In genomic region chr12:89668856-89669255, GRCm38 (mm10) we compare ENCODE assay signal across 15 mouse cellular contexts.
DNase-seq lines count a peak whose midpoint lies in the region; ATAC-seq and TF ChIP-seq lines count a peak whose summit lies in the region.
"Had no signal": no experiment of that assay in that cellular context is flagged by ENCODE, and none has a peak within 500 bp of the region (broad histone marks: within the 10 kb centered on the region; RNA-seq: fewer than 3 reads in every experiment).

No protein-coding gene starts in this region.

- no peak overlapping the region for H3K4me2 ChIP-seq in forebrain, embryonic 16.5 days (ENCODE audit: low read length)
- no peak overlapping the region for H3K4me2 ChIP-seq in midbrain, embryonic 15.5 days
- H3K4me2 ChIP-seq: kidney, embryonic 15.5 days; neural tube, embryonic 15.5 days had no signal

- intact Hi-C loops in left cerebral cortex, adult 2 months (cut with DNase I), result no loop called here

- H3K27me3 ChIP-seq in forebrain, embryonic 16.5 days (replicated peaks; ENCODE audit: control insufficient read depth, insufficient read depth, low read length), result no peaks in the 10 kb centered on the region
- no peaks in the 10 kb centered on the region for H3K27me3 ChIP-seq in midbrain, embryonic 15.5 days (replicated peaks)
- H3K27me3 ChIP-seq: CH12.LX; kidney, embryonic 15.5 days; neural tube, embryonic 15.5 days had no signal

- no peak overlapping the region for H3K27ac ChIP-seq in left cerebral cortex, adult 2 months
- no peak overlapping the region for H3K27ac ChIP-seq in forebrain, embryonic 16.5 days (ENCODE audit: low read length)
- no peak overlapping the region for H3K27ac ChIP-seq in midbrain, embryonic 15.5 days
- H3K27ac ChIP-seq: kidney, embryonic 15.5 days; liver, embryonic 14.5 days; neural tube, embryonic 15.5 days had no signal

- no peaks in the 10 kb centered on the region for H3K9me3 ChIP-seq in forebrain, embryonic 16.5 days (ENCODE audit: control insufficient read depth, low read length)
- no peaks in the 10 kb centered on the region for H3K9me3 ChIP-seq in midbrain, embryonic 15.5 days
- H3K9me3 ChIP-seq: kidney, embryonic 15.5 days; neural tube, embryonic 15.5 days had no signal

- no peak for DNase-seq in left cerebral cortex, adult 2 months (ENCODE audit: extremely low spot score in 1 of 2, low spot score in 2 of 2)
- DNase-seq in left cerebral cortex, adult 11 months (ENCODE audit: low spot score), result no peak
- peak; percentile 50 to 55 for DNase-seq in layer of hippocampus, adult 8-10 months (ENCODE audit: low spot score in 2 of 2)
- DNase-seq in right cerebral cortex, postnatal 36 days (ENCODE audit: low spot score in 2 of 2), result peak; percentile 13 to 35
- DNase-seq in heart, adult 11 months, result no peak
- DNase-seq: cerebellum, postnatal 36 days; gastrocnemius, postnatal 25 days; lung, postnatal 4 days had no signal

- H3K36me3 ChIP-seq in forebrain, embryonic 16.5 days (ENCODE audit: control insufficient read depth, insufficient read depth), result no peaks in the 10 kb centered on the region
- no peaks in the 10 kb centered on the region for H3K36me3 ChIP-seq in midbrain, embryonic 15.5 days (replicated peaks)
- H3K36me3 ChIP-seq: kidney, embryonic 15.5 days; neural tube, embryonic 15.5 days had no signal

- H3K4me3 ChIP-seq in left cerebral cortex, adult 2 months, result no peak overlapping the region
- H3K4me3 ChIP-seq in forebrain, embryonic 16.5 days (replicated peaks; ENCODE audit: low read length), result no peak overlapping the region
- no peak overlapping the region for H3K4me3 ChIP-seq in midbrain, embryonic 15.5 days
- H3K4me3 ChIP-seq: kidney, embryonic 15.5 days; neural tube, embryonic 15.5 days had no signal

- 47% methylated on average over 2 of the region's 2 CpGs for WGBS in forebrain, embryonic 16.5 days
- 56% methylated on average over 2 of the region's 2 CpGs for WGBS in midbrain, embryonic 15.5 days

- peak; percentile 37 for TF ChIP-seq CTCF in left cerebral cortex, adult 2 months (IDR thresholded peaks at IDR 0.05)

- H3K4me1 ChIP-seq in forebrain, embryonic 16.5 days (replicated peaks; ENCODE audit: control insufficient read depth, insufficient read depth, low read length), result peaks cover 5% of the 10 kb centered on the region
- H3K4me1 ChIP-seq in midbrain, embryonic 15.5 days, result no peaks in the 10 kb centered on the region
- H3K4me1 ChIP-seq: kidney, embryonic 15.5 days; neural tube, embryonic 15.5 days had no signal

- ATAC-seq in forebrain, embryonic 16.5 days, result peak; percentile 80
- ATAC-seq in midbrain, embryonic 15.5 days (replicated peaks), result no peak
- ATAC-seq: hindbrain, embryonic 16.5 days had no signal

- no peak overlapping the region for H3K9ac ChIP-seq in forebrain, embryonic 16.5 days (replicated peaks; ENCODE audit: low read depth, low read length)
- H3K9ac ChIP-seq in midbrain, embryonic 15.5 days, result no peak overlapping the region
- H3K9ac ChIP-seq: kidney, embryonic 15.5 days; liver, embryonic 14.5 days; neural tube, embryonic 15.5 days had no signal

Comparison
In these comparisons a context has a peak if more than half of its experiments do, and no peak if none do; other contexts are left out.
1. DNase-seq: peak in layer of hippocampus, adult 8-10 months (2 of 2) and right cerebral cortex, postnatal 36 days (2 of 2); none in left cerebral cortex, adult 2 months (0 of 2), left cerebral cortex, adult 11 months (single experiment) and heart, adult 11 months (single experiment).